ENCODE assay signal across 8 mouse cellular contexts in the genomic region with DNA sequence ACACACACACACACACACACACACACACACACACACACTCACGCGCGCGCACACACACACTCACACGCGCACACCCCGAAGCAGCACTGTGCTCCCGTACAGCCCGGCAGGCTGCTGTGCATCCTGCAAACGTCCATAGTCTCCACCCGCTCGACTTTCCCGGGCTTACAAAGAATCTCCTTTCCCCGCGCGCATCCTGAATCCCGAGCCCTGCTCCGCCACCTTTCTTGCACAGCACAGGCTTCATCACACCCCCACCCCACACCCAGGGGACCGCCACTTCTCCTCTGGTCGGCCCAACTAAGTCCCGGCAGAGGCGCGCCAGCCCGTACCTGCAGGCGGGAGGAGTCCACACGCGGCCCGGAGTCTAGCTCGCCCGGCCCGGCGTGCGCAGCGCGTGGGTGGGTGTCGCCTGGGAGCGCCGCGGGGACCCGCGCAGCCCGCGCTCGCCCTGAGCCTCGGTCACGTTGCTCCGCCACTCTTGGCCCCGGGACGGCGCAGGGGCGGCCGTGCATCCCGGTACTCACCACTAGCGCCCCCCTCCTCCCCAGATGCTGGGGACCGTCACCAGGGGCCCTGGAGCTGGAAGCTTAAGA.
DNase-seq lines count a peak whose midpoint lies in the region; ATAC-seq and TF ChIP-seq lines count a peak whose summit lies in the region.

No protein-coding gene starts in this region.

- H3K9ac ChIP-seq in midbrain, embryonic 13.5 days (replicated peaks): peak overlapping the region; percentile 82
- peak overlapping the region; percentile 65 for H3K9ac ChIP-seq in stomach, postnatal 0 days (ENCODE audit: low read length)

- H3K4me2 ChIP-seq in midbrain, embryonic 13.5 days (replicated peaks): peak overlapping the region; percentile 91
- H3K4me2 ChIP-seq in stomach, postnatal 0 days (replicated peaks; ENCODE audit: low read depth): peak overlapping the region; percentile 92

- DNase-seq in heart, adult 11 months: peak; percentile 94
- DNase-seq in heart, adult 8-10 months (ENCODE audit: low spot score): no peak
- peak; percentile 5 for DNase-seq in cerebellum, adult 8-10 months
- peak; percentile 59 for DNase-seq in forelimb bud, embryonic 11.5 days (ENCODE audit: low read depth, low spot score)
- peak; percentile 60 to 74 for DNase-seq in left cerebral cortex, adult 2 months (ENCODE audit: extremely low spot score in 1 of 2, low spot score in 2 of 2)
- peak; percentile 60 for DNase-seq in stomach, postnatal 0 days (ENCODE audit: low spot score)

- under 1% methylated on average over 53 of the region's 55 CpGs for whole genome bisulfite sequencing in midbrain, embryonic 13.5 days
- under 1% methylated on average over 52 of the region's 55 CpGs for WGBS in stomach, postnatal 0 days

- H3K4me3 ChIP-seq in left cerebral cortex, adult 2 months: peak overlapping the region; percentile 75
- peak overlapping the region; percentile 77 for H3K4me3 ChIP-seq in midbrain, embryonic 13.5 days (replicated peaks)
- peak overlapping the region; percentile 73 for H3K4me3 ChIP-seq in stomach, postnatal 0 days (ENCODE audit: low read depth, low read length)

- no peaks in the 10 kb centered on the region for H3K27me3 ChIP-seq in midbrain, embryonic 13.5 days
- H3K27me3 ChIP-seq in stomach, postnatal 0 days (ENCODE audit: control insufficient read depth, insufficient read depth, low read length): no peaks in the 10 kb centered on the region

- intact Hi-C loops in left cerebral cortex, adult 2 months (cut with DNase I): loop anchor here (10.0 kb wide), 3 partner anchors 331 to 1149 kb away; no protein-coding TSS in a partner anchor

- no peaks in the 10 kb centered on the region for H3K36me3 ChIP-seq in midbrain, embryonic 13.5 days
- no peaks in the 10 kb centered on the region for H3K36me3 ChIP-seq in stomach, postnatal 0 days (ENCODE audit: control insufficient read depth, insufficient read depth, low read length)

- TF ChIP-seq CTCF in left cerebral cortex, adult 2 months (IDR thresholded peaks at IDR 0.05): peak; percentile 8
- peak; percentile 34; the same call in 1 of the 2 replicates for TF ChIP-seq CTCF in stomach, postnatal 0 days (IDR thresholded peaks at IDR 0.05; ENCODE audit: low read depth)

- H3K4me1 ChIP-seq in midbrain, embryonic 13.5 days (replicated peaks): peaks cover 21% of the 10 kb centered on the region
- no peaks in the 10 kb centered on the region for H3K4me1 ChIP-seq in stomach, postnatal 0 days (replicated peaks; ENCODE audit: control insufficient read depth, insufficient read depth)

- peak overlapping the region; percentile 70 for H3K27ac ChIP-seq in left cerebral cortex, adult 2 months
- peak overlapping the region; percentile 96 for H3K27ac ChIP-seq in midbrain, embryonic 13.5 days
- peak overlapping the region; percentile 24; the same call in 1 of the 2 replicates for H3K27ac ChIP-seq in stomach, postnatal 0 days (replicated peaks)

- H3K9me3 ChIP-seq in midbrain, embryonic 13.5 days: no peaks in the 10 kb centered on the region
- no peaks in the 10 kb centered on the region for H3K9me3 ChIP-seq in stomach, postnatal 0 days (ENCODE audit: control insufficient read depth, low read length)

- TF ChIP-seq EP300 in stomach, postnatal 0 days (optimal IDR thresholded peaks at IDR 0.05): no peak

- peak; percentile 36 to 38; a peak in 1 of 4 replicates for ATAC-seq in hematopoietic stem cell, adult 5-6 weeks (replicated peaks in 1 of 2; ENCODE audit: insufficient read depth in 1 of 2, low FRiP score in 2 of 2, low TSS enrichment in 1 of 2, low read depth in 1 of 2, poor library complexity in 2 of 2, severe bottlenecking in 2 of 2)
- ATAC-seq in midbrain, embryonic 13.5 days: peak; percentile 92
- ATAC-seq in stomach, postnatal 0 days (ENCODE audit: low FRiP score, low TSS enrichment): peak; percentile 81

Comparison
In these comparisons a context has a peak if more than half of its experiments do, and no peak if none do; other contexts are left out.
1. ATAC-seq: peak in every context shown above with its lines; median percentile 92 in midbrain, embryonic 13.5 days; 81 in stomach, postnatal 0 days; 37 in hematopoietic stem cell, adult 5-6 weeks.
2. H3K27ac ChIP-seq: peak in every context shown above with its lines; median percentile 96 in midbrain, embryonic 13.5 days; 70 in left cerebral cortex, adult 2 months; 24 in stomach, postnatal 0 days.